Mouse (Mus musculus): ENCODE results near the gene Csad. TPM values are rescaled to one million over a fixed set of nuclear protein-coding genes. Genes with fewer than 3 reads are reported as not detected.
A peak's percentile ranks its signal among the peaks of the same experiment; 100 is the strongest.

Csad gene
- total RNA-seq, 2 experiments from 2014 or later = 23.9 to 29.4 TPM

DNA sequence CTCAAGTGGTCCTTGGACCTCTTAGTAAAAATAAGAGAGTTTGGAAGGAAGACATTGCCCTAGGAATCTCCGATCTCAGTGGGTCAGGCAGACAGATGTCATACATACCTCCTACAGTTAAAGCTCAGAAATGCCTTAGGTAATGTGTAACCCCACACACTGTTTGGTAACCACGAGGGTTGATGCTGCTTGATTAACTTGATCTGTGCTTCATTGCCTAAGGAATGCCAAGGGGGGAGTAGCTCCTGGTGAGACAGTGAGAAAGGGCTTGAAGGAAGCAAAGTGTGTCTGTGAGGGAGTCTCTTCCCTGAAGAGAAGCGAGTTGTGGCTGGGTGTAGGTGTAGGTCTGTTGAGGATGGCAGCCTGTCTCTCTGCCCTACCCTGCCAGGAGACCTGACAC is 2.8 kb upstream of the Csad start:
- no peak for DNase-seq (ENCODE audit: low spot score in 2 of 2)
- intact Hi-C loops (cut with DNase I) = no loop called here

DNA sequence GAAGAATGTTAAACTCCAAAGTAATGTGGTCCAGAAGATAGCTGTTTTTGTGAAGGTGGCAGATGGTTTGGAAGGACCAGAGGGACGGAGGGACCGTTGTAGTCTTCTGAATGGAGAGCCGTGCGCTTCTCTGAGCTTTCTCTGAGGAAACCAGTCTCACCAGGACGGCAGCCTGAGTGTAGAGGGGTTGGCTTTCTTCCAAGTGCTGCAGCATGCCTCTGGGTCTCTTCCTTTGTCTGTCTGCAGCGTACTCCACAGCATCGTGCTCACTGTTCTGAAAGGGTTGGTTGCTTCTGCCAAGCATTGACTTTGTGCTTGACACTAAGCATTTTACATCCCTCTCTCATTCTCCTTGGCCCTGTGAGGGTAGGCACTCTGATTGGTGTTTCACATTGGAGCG is 1.3 kb upstream of the Csad start:
- intact Hi-C loops (cut with DNase I) = no loop called here
- DNase-seq (ENCODE audit: low spot score in 2 of 2) = peak in 1 of 2 experiments; percentile 41

- peak; percentile 72 to 81 for DNase-seq (ENCODE audit: low spot score in 2 of 2)
- intact Hi-C loops (cut with DNase I) = no loop called here
Observed at GRCm38 (mm10) chr15:102203835-102204381, 616 bp downstream of the Csad start.

GRCm38 (mm10) chr15:102202971-102203834 is 1.3 kb downstream of the Csad start, which contains the start of gene Zfp740:
Zfp740 (plus strand) TSS chr15:102203249.
- DNase-seq (ENCODE audit: low spot score in 2 of 2) = peak; percentile 92 to 94
- intact Hi-C loops (cut with DNase I) = no loop called here

- intact Hi-C loops (cut with DNase I) = no loop called here
- DNase-seq (ENCODE audit: low spot score in 2 of 2) = no peak
Observed at GRCm38 (mm10) chr15:102198841-102199240, 5.7 kb downstream of the Csad start.

DNA sequence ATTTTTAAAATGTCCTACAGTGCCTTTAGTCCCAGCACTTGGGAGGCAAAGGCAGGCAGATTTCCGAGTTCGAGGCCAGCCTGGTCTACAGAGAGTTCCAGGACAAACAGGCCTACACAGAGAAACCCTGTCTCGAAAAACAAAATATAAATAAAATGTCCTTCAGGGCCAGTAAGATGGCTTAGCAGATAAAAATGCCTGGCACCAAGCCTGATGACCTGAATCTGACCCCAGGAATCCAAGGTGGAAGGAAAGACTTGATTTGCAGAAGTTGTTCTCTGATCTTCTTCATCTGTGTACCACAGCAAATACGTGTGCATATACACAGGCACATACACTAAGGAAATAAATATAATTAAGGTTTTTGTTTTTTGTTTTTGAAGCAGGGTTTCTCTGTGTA is 9.2 kb downstream of the Csad start:
- intact Hi-C loops (cut with DNase I) = no loop called here
- no peak for DNase-seq (ENCODE audit: low spot score in 2 of 2)

- DNase-seq (ENCODE audit: low spot score in 2 of 2) = no peak
- intact Hi-C loops (cut with DNase I) = no loop called here
Observed at GRCm38 (mm10) chr15:102194439-102194838, 10.1 kb downstream of the Csad start.

GRCm38 (mm10) chr15:102193652-102194051 is 10.9 kb downstream of the Csad start:
- no peak for DNase-seq (ENCODE audit: low spot score in 2 of 2)
- intact Hi-C loops (cut with DNase I) = no loop called here

DNA sequence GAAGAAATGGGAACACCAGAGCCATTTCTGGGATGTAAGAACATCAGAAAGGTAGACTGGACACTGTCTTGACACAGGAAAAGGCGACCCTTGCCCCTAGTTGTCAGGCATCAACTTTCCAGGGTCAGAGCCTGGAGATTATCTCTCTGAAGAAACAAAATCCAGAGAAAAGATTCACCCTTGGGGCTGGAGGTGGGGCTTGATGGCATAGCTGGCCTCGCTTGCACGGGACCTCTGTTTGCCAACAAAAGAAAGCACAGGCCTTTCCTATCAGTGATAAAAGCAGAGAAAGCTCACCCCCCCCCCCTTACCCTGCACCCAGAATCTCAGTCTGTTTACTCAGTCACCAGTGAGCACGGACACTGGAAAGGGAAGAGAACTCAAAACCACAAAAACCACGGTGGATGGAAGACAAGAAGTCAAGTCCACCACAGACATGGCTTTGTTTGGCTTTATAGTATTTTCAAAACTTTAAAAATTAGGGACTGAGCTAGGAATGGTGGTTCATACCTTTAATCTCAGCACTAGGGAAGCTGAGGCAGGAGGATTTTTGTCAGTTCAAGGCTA is 11.6 kb downstream of the Csad start:
- no peak for DNase-seq (ENCODE audit: low spot score in 2 of 2)
- intact Hi-C loops (cut with DNase I) = no loop called here

- intact Hi-C loops (cut with DNase I) = no loop called here
- no peak for DNase-seq (ENCODE audit: low spot score in 2 of 2)
Observed at GRCm38 (mm10) chr15:102192271-102192812, 12.2 kb downstream of the Csad start.

GRCm38 (mm10) chr15:102191699-102192098 is 12.8 kb downstream of the Csad start:
- DNase-seq (ENCODE audit: low spot score in 2 of 2) = no peak

DNA sequence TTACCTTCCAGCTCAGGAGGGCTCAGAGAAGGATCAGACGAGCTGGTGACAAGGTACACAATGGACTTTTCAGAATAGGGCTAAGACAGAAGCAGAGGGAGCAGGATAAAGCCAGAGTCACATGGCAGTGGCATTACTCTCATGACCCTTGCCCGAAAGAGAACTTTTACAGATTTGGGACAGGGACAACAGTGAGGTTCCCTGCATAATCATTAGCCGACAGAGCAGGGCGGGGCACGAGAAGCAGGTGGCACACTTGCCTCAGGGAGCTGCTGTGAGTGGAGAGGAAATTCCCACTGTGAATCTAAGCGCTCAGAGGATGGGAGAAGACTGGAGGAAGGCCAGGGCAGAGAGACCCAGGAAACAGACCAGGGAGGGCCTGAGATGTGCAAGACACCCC is 15.6 kb downstream of the Csad start:
- intact Hi-C loops (cut with DNase I) = no loop called here
- no peak for DNase-seq (ENCODE audit: low spot score in 2 of 2)

More at GRCm38 (mm10) chr15:102191699-102192098, 12.8 kb downstream of the Csad start:
- intact Hi-C loops (cut with DNase I) = no loop called here

- no peak for DNase-seq (ENCODE audit: low spot score in 2 of 2)
- intact Hi-C loops (cut with DNase I) = no loop called here
Observed at GRCm38 (mm10) chr15:102188096-102188495, 16.4 kb downstream of the Csad start.

DNA sequence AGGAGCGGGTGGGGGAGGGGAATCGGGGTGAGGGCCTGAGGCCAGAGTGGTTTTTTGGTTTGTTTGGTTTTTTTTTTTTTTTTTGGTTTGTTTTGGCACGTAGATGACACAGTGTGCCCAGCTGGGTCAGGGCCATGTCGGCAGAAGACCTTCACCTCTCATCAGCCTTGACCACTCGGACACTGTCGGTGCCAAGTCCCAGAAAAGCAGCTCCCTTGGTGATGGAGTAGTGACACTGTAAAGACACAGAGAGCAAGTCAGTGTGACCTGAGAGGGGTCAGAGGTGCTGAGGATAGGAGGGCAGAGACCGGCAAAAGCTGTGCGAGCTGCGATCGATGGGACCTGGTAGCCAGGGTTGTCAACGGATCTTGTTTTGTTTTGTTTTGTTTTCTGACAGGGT is 18.3 kb downstream of the Csad start:
- DNase-seq (ENCODE audit: low spot score in 2 of 2) = no peak
- intact Hi-C loops (cut with DNase I) = no loop called here

DNA sequence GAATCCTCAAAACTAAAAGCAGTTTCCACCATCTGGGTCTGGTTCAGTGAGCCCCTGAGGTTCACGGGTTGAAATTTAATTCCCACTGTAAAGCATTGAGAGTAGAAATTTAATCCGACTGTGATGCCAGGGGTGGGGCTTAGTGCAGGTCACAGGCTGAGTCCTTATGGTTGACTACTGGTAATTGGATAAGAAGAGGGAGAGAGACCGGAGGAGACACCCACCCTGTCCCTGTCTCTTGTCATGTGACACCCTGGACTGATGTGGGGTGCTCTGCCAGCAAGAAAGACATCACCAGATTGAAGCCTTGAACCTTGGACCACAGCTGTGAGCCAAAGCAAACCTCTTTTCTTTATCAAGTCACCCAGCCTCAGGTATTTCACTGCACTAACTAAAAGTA is 21.4 kb downstream of the Csad start:
- intact Hi-C loops (cut with DNase I) = no loop called here
- no peak for DNase-seq (ENCODE audit: low spot score in 2 of 2)

DNA sequence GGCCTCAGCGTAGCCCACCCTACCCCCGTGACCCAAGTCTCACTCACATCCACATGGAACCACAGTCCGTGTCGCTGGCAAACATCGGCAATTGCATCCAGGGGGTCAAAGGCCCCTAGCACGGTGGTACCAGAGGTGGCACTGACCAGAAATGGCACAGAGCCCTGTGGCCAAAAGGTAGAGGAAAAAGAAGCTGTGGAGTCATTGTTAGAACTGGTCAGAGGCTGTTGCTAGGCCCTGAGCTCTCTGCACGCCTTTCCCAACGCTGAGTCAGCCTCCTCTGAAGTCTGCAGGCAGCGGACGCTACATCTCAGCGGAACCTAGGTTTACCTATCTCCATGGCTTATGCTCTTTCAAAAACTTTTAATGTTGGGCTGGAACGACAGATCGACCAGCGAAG is 24.6 kb downstream of the Csad start:
- no peak for DNase-seq (ENCODE audit: low spot score in 2 of 2)
- intact Hi-C loops (cut with DNase I) = loop anchor here (2.0 kb wide), 1 partner anchor 45 kb away; no protein-coding TSS in a partner anchor

DNA sequence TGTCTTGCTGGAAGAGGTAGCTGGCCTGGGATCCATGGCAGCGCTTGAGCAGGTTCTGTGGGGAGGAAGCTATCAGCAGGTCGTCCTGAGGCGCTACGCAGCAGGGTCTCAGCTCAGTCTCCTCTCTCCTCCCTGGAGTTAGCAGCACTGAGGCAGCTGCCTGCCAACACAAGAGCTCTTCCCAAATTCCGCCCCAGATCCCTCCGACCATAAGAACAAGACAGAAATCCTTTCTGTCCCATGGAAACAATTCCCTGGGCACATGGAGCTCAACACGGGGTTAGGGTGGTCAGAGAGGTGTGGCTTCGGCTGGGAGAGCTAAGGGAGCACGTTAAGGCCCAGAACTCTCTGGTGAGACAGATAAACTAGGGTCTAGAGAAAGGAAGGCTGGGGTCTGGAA is 25.4 kb downstream of the Csad start:
- intact Hi-C loops (cut with DNase I) = loop anchor here (2.0 kb wide), 1 partner anchor 46 kb away; no protein-coding TSS in a partner anchor
- DNase-seq (ENCODE audit: low spot score in 2 of 2) = no peak

- intact Hi-C loops (cut with DNase I) = loop anchor here (2.0 kb wide), 1 partner anchor 47 kb away; no protein-coding TSS in a partner anchor
- peak; percentile 53 to 73 for DNase-seq (ENCODE audit: low spot score in 2 of 2)
Observed at GRCm38 (mm10) chr15:102178279-102178678, 26.2 kb downstream of the Csad start.

- no peak for DNase-seq (ENCODE audit: low spot score in 2 of 2)
- intact Hi-C loops (cut with DNase I) = no loop called here
Observed at GRCm38 (mm10) chr15:102177417-102177816, 27.1 kb downstream of the Csad start.

DNA sequence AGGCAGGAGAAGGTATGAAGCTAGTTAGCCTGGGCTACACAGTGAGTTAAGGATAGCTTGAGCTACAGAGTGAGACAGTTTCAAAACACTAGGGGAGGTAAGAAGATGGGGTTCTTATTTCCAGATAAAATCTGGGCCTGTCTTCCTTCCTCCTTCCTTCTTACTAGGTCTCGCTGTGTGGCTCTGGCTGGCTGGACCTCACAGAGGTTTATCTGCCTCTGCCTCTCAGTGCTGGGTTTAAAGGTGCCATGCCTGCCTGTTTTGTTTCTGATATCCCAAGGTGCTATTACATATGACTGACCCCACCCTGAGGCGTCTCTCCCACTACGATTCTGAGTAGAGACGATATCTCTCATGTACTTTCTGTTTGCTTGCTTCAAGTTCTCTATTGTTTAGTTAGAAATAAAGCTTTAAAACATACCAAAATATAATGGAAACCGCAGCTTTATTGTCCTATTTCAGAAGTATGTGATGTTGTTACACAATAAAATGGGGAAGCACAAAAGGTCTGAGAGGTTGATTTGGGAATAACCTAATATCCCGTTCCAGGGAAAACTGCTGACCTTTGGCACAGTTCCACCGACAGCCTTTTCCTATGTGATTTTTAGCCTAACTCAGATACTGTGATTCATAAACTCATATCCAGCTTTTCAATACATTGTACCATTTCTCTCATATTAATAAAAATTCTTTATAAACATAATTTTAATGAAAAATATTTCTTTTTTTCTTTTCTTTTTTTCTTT is 27.8 kb downstream of the Csad start:
- no peak for DNase-seq (ENCODE audit: low spot score in 2 of 2)
- intact Hi-C loops (cut with DNase I) = no loop called here
